Mouse (Mus musculus) lung, postnatal 0 days (tissue): ENCODE results near the gene Fdps. TPM values are rescaled to one million over a fixed set of nuclear protein-coding genes. Genes with fewer than 3 reads are reported as not detected.

Experiments used
- ATAC-seq: fragments of 200-750 bp; cut with Nextera tagmentation; 2 replicates; pipeline ENCODE4 v1.8.0; 2017; ENCODE audit warnings: moderate library complexity
- DNase-seq: peaks from one replicate; pipeline ENCODE4 v3.0.0-alpha.2; 2016; ENCODE audit warnings: low spot score
- H3K27ac ChIP-seq: fragments of 300-500 bp; sonication (generic); 2 replicates; pipeline ENCODE4 v1.5.1; 2014; ENCODE audit warnings: antibody characterized with exemption, mild to moderate bottlenecking, low read length, mixed read lengths
- H3K27me3 ChIP-seq: fragments of 300-500 bp; sonication (generic); replicated peaks from 2 replicates; pipeline ENCODE4 v1.6.1; 2014; ENCODE audit warnings: low read length, mixed read lengths; ENCODE audit not compliant: insufficient read depth
- H3K36me3 ChIP-seq: fragments of 300-500 bp; sonication (generic); 2 replicates; pipeline ENCODE4 v1.6.1; 2014; ENCODE audit warnings: low read length, mixed read lengths; ENCODE audit not compliant: insufficient read depth
- H3K4me1 ChIP-seq: fragments of 300-500 bp; sonication (generic); 2 replicates; pipeline ENCODE4 v1.6.1; 2014; ENCODE audit warnings: antibody characterized with exemption, low read depth, low read length, mixed read lengths; ENCODE audit not compliant: insufficient read depth
- H3K4me2 ChIP-seq: fragments of 300-500 bp; sonication (generic); replicated peaks from 2 replicates; pipeline ENCODE4 v1.6.1; 2014; ENCODE audit warnings: low read depth, mild to moderate bottlenecking, low read length, moderate library complexity, mixed read lengths
- H3K4me3 ChIP-seq: fragments of 300-500 bp; sonication (generic); 2 replicates; pipeline ENCODE4 v1.5.1; 2014; ENCODE audit warnings: low read depth, low read length
- H3K9ac ChIP-seq: fragments of 300-500 bp; sonication (generic); replicated peaks from 2 replicates; pipeline ENCODE4 v1.6.1; 2014; ENCODE audit warnings: low read depth, mild to moderate bottlenecking
- H3K9me3 ChIP-seq: fragments of 300-500 bp; sonication (generic); 2 replicates; pipeline ENCODE4 v1.6.1; 2016; ENCODE audit warnings: low read length, mixed read lengths
- CTCF ChIP-seq: IDR thresholded peaks from 2 replicates; pipeline ENCODE4 v1.5.1; 2016; ENCODE audit warnings: antibody characterized with exemption, mild to moderate bottlenecking
- EP300 ChIP-seq: IDR thresholded peaks from 2 replicates; pipeline ENCODE4 v1.6.1; 2016; ENCODE audit warnings: antibody characterized with exemption, mild to moderate bottlenecking, control low read depth
- WGBS: fragments of 180-500 bp; shearing (Covaris S2); extraction: QIAGEN DNeasy Blood & Tissue Kit; methylation state at CpG from one replicate; pipeline ENCODE4 v1.1.7; 2014; 5-methylcytosine and 5-hydroxymethylcytosine counted together
- polyA plus RNA-seq: library from polyadenylated mRNA; unstranded; fragments of >200 nt; fragmentation: Nextera tagmentation; extraction: Ambion mirVana; gene quantifications from 2 replicates; pipeline ENCODE4 v1.2.1, GENCODE M21; 2015

Gene Fdps
- polyA plus RNA-seq, 1 experiment from 2014 or later: 185 TPM

DNA sequence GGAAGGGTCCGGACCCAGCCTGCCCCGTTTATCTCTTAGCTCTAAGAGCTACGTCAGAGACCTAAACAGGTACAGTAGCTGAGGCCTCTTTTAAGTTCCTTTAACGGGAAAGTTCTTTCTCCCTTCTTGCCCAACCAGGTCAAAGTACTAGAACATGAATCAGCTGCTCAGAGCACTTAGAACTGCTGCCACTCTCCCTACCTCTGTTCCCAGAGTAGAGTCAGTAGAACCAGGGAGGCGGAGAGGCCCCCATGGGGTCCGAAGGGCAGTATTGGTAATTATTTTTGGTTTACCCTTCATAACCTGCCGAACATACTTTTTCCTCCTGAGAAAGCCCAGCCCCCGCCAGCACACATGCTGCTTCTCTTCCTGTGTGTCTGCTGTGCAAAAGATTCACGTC is 24.4 kb downstream of the Fdps start:
- no peak for TF ChIP-seq EP300
- TF ChIP-seq CTCF: no peak
- DNase-seq (no peak), ATAC-seq (no peak)
- H3K27me3 ChIP-seq: no peaks in the 10 kb centered on the region
- H3K36me3 ChIP-seq: peaks cover 25% of the 10 kb centered on the region; the same call in 1 of the 2 replicates
- no peak overlapping the region for H3K4me2 ChIP-seq
- no peaks in the 10 kb centered on the region for H3K9me3 ChIP-seq
- H3K9ac ChIP-seq: no peak overlapping the region
- no peaks in the 10 kb centered on the region for H3K4me1 ChIP-seq
- 91% methylated on average over 9 of the region's 9 CpGs for WGBS
- no peak overlapping the region for H3K4me3 ChIP-seq
- H3K27ac ChIP-seq: no peak overlapping the region

GRCm38 (mm10) chr3:89067265-89067664 is 34.5 kb downstream of the Fdps start:
- Histone ChIP-seq H3K4me2 (no peak overlapping the region), H3K27me3 (no peaks in the 10 kb centered on the region), H3K27ac (no peak overlapping the region), H3K4me1 (no peaks in the 10 kb centered on the region), H3K36me3 (peaks cover 64% of the 10 kb centered on the region), H3K9me3 (no peaks in the 10 kb centered on the region), H3K4me3 (no peak overlapping the region), H3K9ac (no peak overlapping the region)
- DNase-seq: no peak
- TF ChIP-seq EP300 (no peak), CTCF (no peak)
- ATAC-seq: no peak

DNA sequence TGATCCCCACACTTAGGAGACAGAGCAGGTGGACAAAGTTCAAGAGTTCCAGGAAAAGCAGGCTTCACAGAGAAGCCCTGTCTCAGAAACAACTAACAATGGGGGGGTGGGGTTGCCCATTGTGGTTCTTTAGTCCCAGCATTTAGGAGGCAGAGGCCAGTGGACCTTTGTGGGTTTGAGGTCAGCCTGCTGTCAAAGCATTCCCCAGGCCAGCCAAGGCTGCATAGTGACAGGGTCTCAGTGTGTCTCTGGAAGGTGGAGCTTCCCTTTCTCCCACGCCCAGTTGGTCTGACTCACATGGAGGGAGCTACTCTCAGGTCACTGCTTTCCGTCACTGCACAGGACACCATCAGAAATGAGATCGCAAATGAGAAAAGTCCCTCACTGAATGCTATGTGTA is 40.1 kb downstream of the Fdps start:
- ATAC-seq (no peak), DNase-seq (no peak)
- H3K4me3 ChIP-seq: no peak overlapping the region
- peaks cover 59% of the 10 kb centered on the region for H3K36me3 ChIP-seq
- H3K4me1 ChIP-seq: no peaks in the 10 kb centered on the region
- no peak overlapping the region for H3K27ac ChIP-seq
- no peak overlapping the region for H3K9ac ChIP-seq
- 94% methylated on average over 3 of the region's 3 CpGs for WGBS
- H3K9me3 ChIP-seq: no peaks in the 10 kb centered on the region
- H3K27me3 ChIP-seq: no peaks in the 10 kb centered on the region
- no peak overlapping the region for H3K4me2 ChIP-seq
- TF ChIP-seq CTCF (no peak), EP300 (no peak)

DNA sequence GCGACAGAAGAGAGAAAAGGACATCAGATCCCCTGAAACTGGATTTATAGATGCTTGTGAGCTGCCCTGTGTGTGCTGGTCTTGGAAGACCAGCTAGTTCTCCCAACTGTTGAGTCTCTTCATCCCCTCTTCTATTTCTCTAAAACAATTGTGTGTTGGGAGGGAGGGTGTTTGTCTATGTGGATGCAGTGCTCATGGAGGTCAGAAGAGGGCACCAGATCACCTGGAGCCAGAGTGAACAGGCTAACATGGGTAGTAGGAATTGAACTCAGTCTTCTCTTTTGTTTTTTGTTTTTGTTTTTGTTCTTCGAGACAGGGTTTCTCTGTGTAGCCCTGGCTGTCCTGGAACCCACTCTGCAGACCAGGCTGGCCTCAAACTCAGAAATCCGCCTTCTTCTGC is 43.0 kb downstream of the Fdps start:
- ATAC-seq (no peak), DNase-seq (peak; percentile 28)
- H3K27me3 ChIP-seq: no peaks in the 10 kb centered on the region
- H3K4me2 ChIP-seq: no peak overlapping the region
- H3K4me1 ChIP-seq: no peaks in the 10 kb centered on the region
- 86% methylated on average over 3 of the region's 3 CpGs for WGBS
- H3K36me3 ChIP-seq: peaks cover 47% of the 10 kb centered on the region; the same call in 1 of the 2 replicates
- no peak overlapping the region for H3K9ac ChIP-seq
- TF ChIP-seq EP300: no peak
- TF ChIP-seq CTCF: peak; percentile 64
- H3K27ac ChIP-seq: no peak overlapping the region
- no peaks in the 10 kb centered on the region for H3K9me3 ChIP-seq
- no peak overlapping the region for H3K4me3 ChIP-seq

DNA sequence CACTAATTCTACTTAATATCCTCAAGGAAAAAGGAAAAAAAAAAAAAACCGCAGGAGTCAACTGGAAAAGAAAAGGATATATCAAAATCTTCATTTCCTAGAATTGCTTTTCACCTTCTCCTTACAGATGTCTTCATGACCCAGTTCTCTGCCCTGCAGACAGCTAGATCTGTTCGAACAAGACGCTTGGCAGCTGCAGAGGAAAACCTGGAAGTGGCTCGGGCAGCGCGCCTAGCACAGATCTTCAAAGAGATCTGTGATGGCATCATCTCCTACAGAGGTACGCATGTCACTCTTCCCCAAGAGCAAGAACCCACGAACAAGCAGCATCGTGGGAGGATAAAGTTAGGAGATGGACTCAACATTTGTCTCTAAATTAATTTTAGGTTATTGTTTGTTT is 43.4 kb downstream of the Fdps start:
- no peak for DNase-seq
- Histone ChIP-seq H3K4me3 (no peak overlapping the region), H3K9me3 (no peaks in the 10 kb centered on the region), H3K36me3 (peaks cover 44% of the 10 kb centered on the region; the same call in 1 of the 2 replicates), H3K4me2 (no peak overlapping the region), H3K27me3 (no peaks in the 10 kb centered on the region), H3K4me1 (no peaks in the 10 kb centered on the region), H3K9ac (no peak overlapping the region), H3K27ac (no peak overlapping the region)
- TF ChIP-seq EP300: no peak
- TF ChIP-seq CTCF: no peak
- 91% methylated on average over 9 of the region's 9 CpGs for WGBS
- no peak for ATAC-seq

Other genes with a start within 250 kb of the Fdps start
- 23.2 and 24.6 TPM in 2 replicates for gene Msto1, start 188.0 kb downstream of the Fdps start, polyA plus RNA-seq
- gene Ash1l, start 151.3 kb downstream of the Fdps start, polyA plus RNA-seq: 11.9 and 15.0 TPM in 2 replicates
- 64.6 and 66.3 TPM in 2 replicates for gene Dap3, start 150.8 kb downstream of the Fdps start, polyA plus RNA-seq
- gene Rusc1, start 8.6 kb downstream of the Fdps start, polyA plus RNA-seq: 16.0 and 17.9 TPM in 2 replicates
- not detected in 2 replicates for gene Gm43738, start 860 bp downstream of the Fdps start, polyA plus RNA-seq
- gene Pklr, start 34.2 kb upstream of the Fdps start, polyA plus RNA-seq: 0.14 and 0.32 TPM in 2 replicates
- gene Hcn3, start 58.2 kb upstream of the Fdps start, polyA plus RNA-seq: 0.19 and 0.31 TPM in 2 replicates
- gene Clk2, start 62.8 kb upstream of the Fdps start, polyA plus RNA-seq: 16.2 and 17.7 TPM in 2 replicates
- gene Scamp3, start 75.5 kb upstream of the Fdps start, polyA plus RNA-seq: 89.6 and 94.2 TPM in 2 replicates
- gene Fam189b, start 81.2 kb upstream of the Fdps start, polyA plus RNA-seq: 6.6 and 8.4 TPM in 2 replicates
- gene Gba, start 101.0 kb upstream of the Fdps start, polyA plus RNA-seq: 44.4 and 46.5 TPM in 2 replicates
- gene Thbs3, start 113.2 kb upstream of the Fdps start, polyA plus RNA-seq: 77.3 and 77.7 TPM in 2 replicates
- gene Mtx1, start 125.1 kb upstream of the Fdps start, polyA plus RNA-seq: 99.3 and 116 TPM in 2 replicates
- 300 and 307 TPM in 2 replicates for gene Muc1, start 127.1 kb upstream of the Fdps start, polyA plus RNA-seq
- 282 and 309 TPM in 2 replicates for gene Krtcap2, start 144.0 kb upstream of the Fdps start, polyA plus RNA-seq
- 1.8 and 2.1 TPM in 2 replicates for gene Trim46, start 144.3 kb upstream of the Fdps start, polyA plus RNA-seq
- gene Dpm3, start 157.4 kb upstream of the Fdps start, polyA plus RNA-seq: 125 and 136 TPM in 2 replicates
- gene Slc50a1, start 168.6 kb upstream of the Fdps start, polyA plus RNA-seq: 95.7 and 96.4 TPM in 2 replicates
- 174 and 188 TPM in 2 replicates for gene Efna1, start 179.2 kb upstream of the Fdps start, polyA plus RNA-seq
- 4.4 and 6.7 TPM in 2 replicates for gene Efna3, start 221.0 kb upstream of the Fdps start, polyA plus RNA-seq
- gene Efna4, start 236.1 kb upstream of the Fdps start, polyA plus RNA-seq: 9.7 and 10.3 TPM in 2 replicates
- gene Adam15, start 248.0 kb upstream of the Fdps start, polyA plus RNA-seq: 133 and 177 TPM in 2 replicates